Mouse (Mus musculus): ENCODE results near the gene Ncstn. TPM values are rescaled to one million over a fixed set of nuclear protein-coding genes. Genes with fewer than 3 reads are reported as not detected.

The Ncstn gene
- total RNA-seq, 2 experiments from 2014 or later = 24.7 to 24.8 TPM

DNA sequence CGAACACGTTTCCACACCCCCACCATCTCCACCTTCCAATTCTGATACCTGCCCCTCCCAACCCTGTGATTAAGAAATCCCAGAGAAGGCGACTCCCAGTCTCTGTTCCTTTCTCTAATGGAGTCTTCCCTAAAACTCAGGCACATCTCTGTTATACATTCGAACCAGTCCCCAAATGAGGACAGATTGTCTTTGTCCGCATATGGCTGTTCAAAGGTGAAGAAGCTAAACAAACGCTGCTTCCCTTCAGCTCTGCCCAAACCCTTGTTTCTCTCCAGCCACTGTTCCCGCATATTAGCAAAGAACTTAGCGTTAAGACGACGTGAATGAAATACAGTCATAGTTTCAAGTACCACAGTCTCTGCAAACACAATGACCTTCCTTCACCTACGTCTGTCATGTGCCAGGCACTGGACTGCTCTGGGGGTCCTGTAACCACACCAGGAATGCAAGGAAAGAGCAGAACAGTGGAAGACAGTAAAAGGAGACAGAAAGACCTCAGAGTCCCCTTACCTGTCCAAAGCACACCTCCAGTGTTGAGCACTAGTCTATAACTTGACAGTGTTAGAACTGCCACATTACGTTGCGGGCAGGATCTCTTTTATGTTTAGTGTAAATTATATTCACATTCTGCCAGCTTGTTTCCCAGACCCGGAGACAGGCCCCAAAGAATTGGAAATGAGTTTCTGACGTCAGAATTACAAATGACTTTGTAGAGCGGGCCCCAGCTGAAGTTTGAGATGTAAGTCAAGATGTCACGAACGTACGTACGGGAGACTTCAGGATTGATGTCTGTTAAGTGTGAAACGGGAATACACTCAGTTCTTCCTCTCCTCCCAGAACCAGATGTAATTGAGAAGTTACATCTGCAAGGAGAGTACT, 54.0 kb downstream of the Ncstn start, which contains the start of gene Vangl2:
Vangl2 (minus strand) TSS at position 51 of the 882 bp plus-strand sequence.
- no peak for DNase-seq (ENCODE audit: low spot score)

DNA sequence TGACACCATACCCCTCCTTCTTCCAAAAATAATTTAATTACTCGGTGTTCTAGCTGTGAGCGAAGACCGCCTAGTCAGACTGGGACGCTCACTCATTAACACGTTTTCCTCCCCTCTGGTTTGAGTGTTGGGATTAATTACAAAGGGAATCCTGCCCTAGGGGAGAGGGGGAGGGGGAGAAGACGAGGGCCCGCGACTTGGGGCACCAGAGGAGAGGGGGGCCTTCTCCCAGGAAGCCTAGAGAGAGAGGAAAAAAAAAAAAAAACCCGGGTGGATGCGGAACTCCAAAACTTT, 54.8 kb downstream of the Ncstn start:
- no peak for DNase-seq (ENCODE audit: low spot score)

DNA sequence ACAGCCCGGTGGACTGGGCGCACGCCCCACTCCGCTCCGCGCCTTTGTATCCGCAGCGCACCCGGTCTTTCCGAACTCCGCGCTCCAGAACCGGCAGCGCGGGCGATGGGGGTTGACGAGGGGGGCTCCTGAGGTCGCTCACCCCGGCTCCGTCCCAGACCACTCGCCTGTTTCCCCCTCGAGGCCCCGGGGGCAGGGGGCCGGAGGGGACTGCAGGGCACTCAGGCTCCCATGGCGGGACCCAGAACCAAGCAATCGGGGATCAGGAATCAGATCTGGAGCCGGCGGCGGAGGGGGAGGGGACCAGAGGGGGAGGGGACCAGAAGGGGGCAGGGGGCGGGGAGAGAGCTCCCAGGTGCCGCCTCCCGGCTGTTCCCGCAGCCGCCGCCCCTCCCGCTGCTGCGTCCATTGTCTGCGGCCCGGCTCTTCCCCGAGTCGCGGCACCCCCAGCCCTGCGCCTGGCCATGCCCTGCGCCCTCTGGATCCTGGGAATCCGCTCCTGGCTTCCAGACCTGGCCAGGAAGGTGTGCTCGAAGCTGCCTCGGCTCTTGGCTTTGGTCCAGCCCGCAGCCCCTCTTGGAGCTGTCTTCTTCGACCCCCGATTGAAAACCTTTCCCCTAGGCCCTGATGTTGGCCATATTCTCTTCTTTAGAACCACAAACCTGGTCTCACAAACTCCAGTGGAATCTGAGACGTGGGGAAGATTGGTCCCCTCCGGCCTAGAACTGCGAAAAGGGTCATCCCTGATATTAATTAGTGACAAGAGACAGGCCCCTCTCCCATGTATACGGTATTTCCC, 55.4 kb downstream of the Ncstn start:
- peak; percentile 65 for DNase-seq (ENCODE audit: low spot score)

DNA sequence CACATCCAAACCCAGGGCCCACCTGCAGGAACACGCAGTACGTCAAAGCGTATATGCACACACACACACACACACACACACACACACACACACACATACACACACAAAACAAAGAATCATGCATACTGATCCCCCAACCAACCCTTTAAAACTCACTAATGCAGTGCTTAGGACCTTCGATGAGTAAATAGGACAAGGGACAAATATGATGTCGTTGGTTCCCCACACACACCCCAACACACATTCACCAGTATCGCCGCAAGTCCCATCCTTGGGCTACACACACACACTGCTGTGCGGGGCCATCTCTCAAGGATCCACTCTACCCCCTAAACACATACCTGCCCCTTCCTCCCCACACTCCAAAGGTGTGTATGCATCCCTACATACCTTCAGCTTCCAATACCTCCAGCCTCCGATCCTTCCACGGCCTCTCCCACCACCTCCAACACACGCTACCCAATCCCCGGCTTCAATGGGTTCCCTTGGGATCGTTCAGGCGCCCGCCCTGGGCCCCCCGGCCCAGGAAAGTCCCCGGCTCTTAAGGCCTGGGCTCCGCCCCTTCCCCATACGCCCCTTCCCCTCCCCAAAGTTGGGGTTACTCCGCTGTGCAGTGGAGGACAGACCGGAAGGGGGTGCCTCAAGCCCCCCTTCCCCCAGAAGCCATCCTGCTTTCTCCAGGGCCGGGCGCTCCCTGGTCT, 56.2 kb downstream of the Ncstn start:
- no peak for DNase-seq (ENCODE audit: low spot score)

DNA sequence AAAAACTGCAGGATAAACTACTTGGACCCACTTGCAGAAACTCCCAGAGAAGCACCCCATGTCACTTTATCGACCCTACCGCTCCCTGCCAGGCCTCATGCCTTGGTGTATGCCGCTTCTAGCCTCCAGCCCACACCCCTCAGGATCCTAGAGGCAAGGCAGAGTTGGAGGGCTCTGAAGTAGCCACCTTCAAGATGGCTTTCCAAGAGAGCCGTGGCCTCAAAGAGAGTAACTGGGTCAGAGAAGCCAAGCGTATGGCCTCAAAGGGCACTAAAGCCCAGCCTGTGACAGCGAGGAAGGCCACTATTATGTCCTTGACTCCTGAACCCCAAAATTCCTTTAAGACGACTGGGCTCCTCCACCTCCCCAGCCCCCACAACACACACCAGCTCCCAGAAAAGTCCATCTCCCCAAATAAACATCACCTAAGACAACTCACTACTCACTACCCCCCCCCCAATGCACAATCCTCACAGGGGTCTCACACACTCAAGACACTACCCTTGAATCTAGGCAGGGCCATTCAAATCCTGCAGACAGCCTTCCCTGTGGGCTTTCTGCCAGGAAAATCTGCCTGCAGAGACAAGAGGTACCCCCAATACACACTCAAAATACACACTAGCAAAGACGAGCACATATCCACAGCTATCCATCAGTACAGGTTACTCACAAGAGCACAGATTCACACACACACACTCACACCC, 57.2 kb downstream of the Ncstn start:
- no peak for DNase-seq (ENCODE audit: low spot score)

DNA sequence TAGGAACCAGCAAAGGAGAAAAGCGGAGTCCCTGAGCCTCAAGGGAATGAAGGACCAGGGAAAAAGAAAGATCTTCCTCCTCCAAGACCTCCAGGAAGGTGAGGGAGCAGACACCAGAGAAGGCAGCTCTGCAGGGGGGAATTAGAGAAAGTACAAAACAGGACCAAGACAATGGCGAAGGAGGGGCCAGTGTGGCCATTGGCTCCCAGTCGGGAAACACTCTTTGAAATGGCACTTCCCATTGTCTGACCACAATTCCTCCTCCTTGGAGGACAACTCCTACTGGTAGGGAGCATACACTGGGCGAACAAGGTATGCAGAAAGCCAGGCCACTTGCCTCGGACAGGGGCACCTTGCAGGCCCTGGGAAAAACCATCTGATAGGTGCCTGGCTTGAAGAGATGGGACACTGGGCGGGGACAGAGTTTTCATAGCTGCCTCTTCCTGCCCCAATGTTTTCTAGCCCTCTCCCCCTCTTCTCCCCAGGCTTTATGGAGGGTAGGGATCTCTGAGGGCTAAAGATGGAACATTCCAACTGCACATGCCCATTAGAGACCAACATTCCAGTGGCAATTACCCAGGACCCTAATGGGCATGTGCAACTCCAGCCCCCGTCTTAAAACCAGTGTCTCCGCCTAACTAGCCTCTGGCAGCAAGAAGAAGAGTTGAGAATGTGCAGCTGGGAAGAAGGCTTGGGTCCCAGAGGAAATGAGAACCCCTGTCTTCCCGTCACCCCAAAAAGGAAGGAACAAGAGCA, 58.3 kb downstream of the Ncstn start:
- DNase-seq (ENCODE audit: low spot score) = no peak

DNA sequence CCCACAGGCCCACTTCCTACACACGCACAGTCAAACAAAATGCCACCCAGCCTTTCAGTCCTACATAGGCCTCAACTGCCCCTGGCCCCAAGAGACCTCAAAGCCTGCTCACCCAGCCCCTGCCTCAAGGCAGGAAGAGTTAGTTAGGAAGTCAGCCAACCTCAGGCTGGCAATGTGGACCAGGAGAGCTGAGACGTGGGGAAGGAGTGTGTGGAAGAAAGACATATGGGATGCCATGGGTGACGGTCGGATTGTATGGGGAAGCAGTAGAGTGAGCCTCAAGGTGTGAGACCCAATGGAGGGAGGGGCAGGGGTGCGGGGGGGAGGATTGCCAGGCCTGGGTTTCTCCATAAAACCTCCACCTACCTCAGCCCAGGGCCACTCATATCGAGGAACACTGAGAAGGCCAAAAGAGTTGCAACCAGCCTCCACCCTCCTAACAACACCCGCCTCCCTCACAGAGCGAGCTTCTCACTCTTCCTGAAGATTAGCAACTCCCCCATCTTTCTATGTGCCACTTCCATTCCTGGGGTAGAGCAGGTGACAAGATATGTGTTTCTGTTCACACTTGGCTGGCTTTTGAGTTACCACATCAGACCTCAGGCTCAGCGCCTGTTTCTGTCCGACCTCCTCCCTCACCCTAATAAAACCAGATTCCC, 62.6 kb downstream of the Ncstn start:
- DNase-seq (ENCODE audit: low spot score) = no peak

DNA sequence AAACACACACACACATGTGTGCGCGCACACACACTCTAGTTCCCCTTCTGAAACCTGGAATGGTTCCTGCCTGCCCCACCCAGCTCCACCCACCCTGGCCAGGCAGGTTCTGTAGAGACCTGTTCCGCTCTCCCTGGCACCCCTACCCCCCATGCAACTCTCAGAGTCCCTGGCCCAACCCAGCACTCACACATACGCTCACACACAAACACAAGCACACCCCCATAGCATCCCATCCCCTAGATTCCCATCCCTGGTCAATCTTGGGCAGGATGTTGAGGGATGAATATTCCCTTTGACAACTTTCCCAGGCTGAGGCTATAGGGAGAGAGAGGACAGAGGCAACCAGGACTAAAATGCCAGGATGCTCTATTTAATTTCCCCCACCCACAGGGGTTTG, 63.3 kb downstream of the Ncstn start:
- DNase-seq (ENCODE audit: low spot score) = no peak

DNA sequence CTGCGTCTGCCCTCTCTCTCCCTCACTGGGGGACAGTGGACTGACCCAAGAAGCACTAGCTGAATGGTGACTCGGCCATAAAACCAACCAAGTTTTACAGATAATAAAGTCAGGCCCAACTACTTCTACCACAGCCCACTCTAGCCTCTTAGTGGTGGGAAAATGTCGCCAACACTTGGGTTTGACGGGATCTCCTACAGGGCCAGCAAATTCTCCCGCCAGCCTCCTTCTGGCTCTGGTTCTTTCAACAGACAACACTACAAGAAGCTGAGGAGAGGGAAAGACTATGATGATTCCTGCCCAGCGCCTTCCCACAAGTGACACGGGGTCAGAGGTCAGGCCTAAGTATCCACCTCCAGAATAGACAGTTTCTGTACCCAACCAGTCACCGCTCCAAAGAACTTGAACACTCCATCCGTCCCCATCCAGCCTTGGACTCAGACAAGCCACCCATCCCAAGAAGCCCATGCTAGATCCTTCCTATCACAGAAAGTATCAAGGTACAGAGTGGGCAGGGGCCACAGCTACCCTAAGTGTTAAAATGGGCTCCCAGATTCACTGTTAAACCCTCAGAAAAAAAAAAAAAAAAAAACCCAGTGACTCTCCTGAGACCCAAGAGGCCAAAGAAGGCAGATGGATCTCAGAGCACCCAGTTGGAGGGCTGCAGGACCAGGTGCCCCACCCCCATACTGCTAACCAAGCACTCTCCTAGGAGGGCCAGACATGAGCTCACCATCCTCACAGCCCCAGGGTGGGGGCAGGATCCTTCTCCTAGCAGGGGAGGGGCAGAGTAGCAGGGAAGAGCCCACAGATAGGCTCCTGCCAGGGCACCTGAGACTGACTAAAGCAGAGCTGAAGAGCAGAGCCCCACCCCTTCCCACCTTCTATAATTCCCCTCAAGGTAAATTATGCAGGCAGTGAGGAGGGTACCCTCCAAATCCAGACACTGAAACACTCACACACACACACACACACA, 64.0 kb downstream of the Ncstn start:
- no peak for DNase-seq (ENCODE audit: low spot score)

DNA sequence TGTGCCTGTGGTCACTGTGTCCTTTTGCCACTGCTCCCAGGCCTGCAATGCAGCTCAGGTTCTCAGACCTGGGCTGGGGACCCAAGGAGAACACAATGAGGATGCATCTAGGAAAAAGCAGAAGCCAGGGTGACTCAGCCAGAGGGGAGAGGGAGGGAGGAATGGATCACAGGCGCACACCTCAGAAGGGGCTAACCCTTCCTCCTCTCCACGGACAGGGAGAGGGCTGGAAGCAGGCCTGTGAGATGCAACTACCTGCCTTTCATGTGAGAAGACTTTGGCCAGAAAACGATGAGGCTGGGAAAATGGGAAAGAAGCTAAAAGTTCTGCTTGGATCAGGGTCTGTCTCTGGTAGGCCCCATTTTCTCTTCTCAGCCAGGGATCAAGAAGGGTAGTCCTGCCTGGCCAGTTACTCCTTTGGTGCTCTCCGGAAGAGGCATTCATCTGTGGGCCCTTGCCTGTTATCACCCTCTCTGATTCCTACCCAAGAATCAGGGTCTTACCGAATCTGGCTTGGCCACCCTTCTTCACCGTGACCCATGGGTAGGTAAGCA, 65.0 kb downstream of the Ncstn start:
- DNase-seq (ENCODE audit: low spot score) = no peak

DNA sequence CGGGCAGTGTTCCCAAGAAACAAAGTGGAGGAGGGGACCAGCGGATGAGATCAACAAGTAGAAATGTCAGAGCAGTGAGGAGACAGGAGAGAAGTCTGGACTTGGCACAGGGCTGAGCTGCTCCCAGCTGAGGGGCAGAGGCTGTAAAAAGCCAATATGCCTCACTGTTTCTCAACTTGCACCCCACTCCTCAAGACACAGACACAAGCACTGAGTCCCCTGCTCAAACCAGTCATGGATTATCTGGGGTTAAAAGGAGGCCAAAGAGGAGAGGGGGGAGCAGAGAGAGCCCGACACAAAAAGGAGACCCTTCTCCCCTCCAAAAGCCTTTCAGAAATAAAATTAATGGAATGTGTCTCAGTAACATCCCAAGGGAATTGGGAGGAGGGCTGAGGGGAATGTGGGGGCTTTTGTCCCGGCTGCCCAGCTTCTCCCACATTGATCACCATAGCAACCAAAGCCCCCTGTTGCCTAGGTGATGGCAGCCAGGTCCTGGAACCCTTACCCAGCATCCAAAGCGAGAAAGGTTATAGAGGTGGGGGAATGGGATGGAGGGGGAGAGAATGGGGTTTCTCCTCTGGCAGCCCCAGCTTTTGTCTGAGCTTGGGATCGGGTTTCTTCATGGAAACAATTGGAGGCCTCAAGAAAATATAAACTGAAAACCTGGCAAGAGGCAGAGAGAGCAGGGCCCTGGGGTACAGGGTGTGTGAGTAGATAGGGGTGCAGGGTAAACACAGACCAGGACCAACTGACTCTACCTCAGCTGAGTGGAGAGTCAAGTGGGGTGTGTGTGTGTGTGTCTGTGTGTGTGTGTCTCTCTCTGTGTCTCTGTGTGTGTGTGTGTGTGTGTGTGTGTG, 65.7 kb downstream of the Ncstn start:
- DNase-seq (ENCODE audit: low spot score) = no peak

DNA sequence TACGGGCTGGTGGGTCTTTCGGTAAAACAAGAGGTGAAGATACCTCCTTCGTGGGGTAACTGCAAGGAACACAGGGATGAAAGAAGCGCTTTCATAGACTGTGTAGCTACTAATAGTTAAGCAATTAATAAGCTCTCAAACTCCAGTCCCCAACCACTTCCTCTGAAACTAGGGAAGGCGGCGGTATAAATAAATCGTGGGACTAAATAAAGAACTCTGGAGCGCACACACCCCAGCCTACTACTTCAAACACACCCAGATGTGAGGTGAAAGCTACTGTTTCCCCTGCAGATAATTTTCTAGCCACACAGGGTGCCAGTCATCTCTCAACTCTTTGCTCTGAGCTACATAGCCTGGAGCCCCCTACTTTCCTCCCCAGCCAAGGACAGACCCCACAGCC, 66.6 kb downstream of the Ncstn start:
- no peak for DNase-seq (ENCODE audit: low spot score)

Other genes starting within 250 kb of the Ncstn start
- gene Cd84, start 243.1 kb downstream of the Ncstn start, total RNA-seq (2021) = under 1 TPM; 0.32 to 0.33 TPM
- gene Gm10521, start 187.1 kb downstream of the Ncstn start, total RNA-seq (2021) = not detected
- not detected for gene Slamf6, start 165.3 kb downstream of the Ncstn start, total RNA-seq (2021)
- gene Vangl2, start 54.4 kb downstream of the Ncstn start, total RNA-seq (2021) = under 1 TPM; 0.34 to 0.55 TPM
- not detected for gene Nhlh1, start 25.2 kb downstream of the Ncstn start, total RNA-seq (2021)
- 10 to 100 TPM; 85.8 to 86.6 TPM for gene Copa, start 266 bp downstream of the Ncstn start, total RNA-seq (2021)
- gene Pex19, start 44.0 kb upstream of the Ncstn start, total RNA-seq (2021) = 10 to 100 TPM; 74.8 to 76.0 TPM
- gene Dcaf8, start 65.3 kb upstream of the Ncstn start, total RNA-seq (2021) = 100 to 1,000 TPM; 192 to 193 TPM
- gene Pea15a, start 124.0 kb upstream of the Ncstn start, total RNA-seq (2021) = 10 to 100 TPM; 20.2 to 33.2 TPM
- 1,000 to 10,000 TPM; 2,670 to 3,214 TPM for gene Casq1, start 137.1 kb upstream of the Ncstn start, total RNA-seq (2021)
- gene Atp1a4, start 175.6 kb upstream of the Ncstn start, total RNA-seq (2021) = under 1 TPM; 0.40 to 0.43 TPM
- 10 to 100 TPM in 1 of 2 experiments, 1 to 10 TPM in 1; 7.6 to 10.6 TPM for gene Igsf8, start 178.8 kb upstream of the Ncstn start, total RNA-seq (2021)
- gene Atp1a2, start 215.3 kb upstream of the Ncstn start, total RNA-seq (2021) = 1,000 to 10,000 TPM in 1 of 2 experiments, 100 to 1,000 TPM in 1; 896 to 1,049 TPM
- not detected for gene Kcnj9, start 246.5 kb upstream of the Ncstn start, total RNA-seq (2021)

Measured in gastrocnemius, adult 18-20 months (tissue).